Mouse (Mus musculus) embryonic fibroblast, embryonic 13.5 days (primary cell): ENCODE results near the gene Alb.

Source experiments
- CTCF ChIP-seq: IDR thresholded peaks from 2 replicates; pipeline ENCODE4 v1.5.1; 2011; ENCODE audit warnings: mild to moderate bottlenecking, control low read depth, low read length, moderate library complexity, borderline replicate concordance; ENCODE audit not compliant: insufficient read depth
- POLR2A ChIP-seq: IDR thresholded peaks from 2 replicates; pipeline ENCODE4 v1.6.1; 2011; ENCODE audit warnings: low read depth, mild to moderate bottlenecking, control low read depth, low read length, moderate library complexity

DNA sequence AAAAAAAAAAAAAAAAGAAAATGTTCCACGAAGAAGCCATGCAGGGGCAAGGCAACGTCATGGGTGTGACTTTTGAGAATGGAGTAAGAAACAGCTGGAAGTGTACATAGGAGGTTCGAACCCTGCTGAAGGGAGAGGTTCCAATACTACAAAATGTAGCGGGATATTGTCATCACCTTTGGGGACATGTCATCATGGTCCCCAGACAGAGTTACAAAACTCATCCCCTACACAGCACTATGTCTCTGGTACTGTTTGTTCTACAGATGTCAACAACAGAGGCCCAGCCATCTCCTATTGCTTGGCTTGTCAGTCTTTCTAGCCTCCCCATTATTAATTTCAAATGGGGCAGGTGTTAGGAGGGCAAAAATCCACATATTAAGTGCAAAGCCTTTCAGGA lies 13.2 kb downstream of the Alb start:
- TF ChIP-seq POLR2A (no peak), CTCF (no peak)
